Mouse (Mus musculus): ENCODE data around the gene Rabggtb.

DNA sequence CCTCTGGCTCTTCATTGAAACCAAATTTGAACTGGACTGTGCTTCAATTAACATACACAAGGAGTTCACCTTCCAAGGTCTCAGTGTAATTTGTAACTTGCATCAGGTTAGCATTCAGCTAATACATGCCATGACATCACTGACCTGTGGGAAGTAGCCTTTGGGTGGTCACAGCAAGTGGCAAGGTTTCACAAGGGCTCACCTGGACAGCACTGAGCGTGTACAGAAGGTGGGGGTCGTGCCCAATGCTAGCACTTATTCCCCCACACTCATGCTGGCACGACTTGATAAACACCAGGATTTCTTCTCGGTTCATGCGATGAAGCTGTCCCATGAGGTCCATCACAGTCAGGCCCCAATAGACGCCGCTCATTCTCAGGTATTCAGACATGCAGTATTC, 2.3 kb downstream of the Rabggtb start:
- TF ChIP-seq CTCF (conservative IDR thresholded peaks at IDR 0.05; ENCODE audit: insufficient read depth, insufficient read length, low read depth, low read length) (no peak), POLR2A (IDR thresholded peaks at IDR 0.05; ENCODE audit: low read depth, low read length) (no peak)
